Mouse (Mus musculus) G1E (cell line): Measurements from ENCODE around the gene Apobec3.

Experiments used
- CTCF ChIP-seq: IDR thresholded peaks from 2 replicates; pipeline ENCODE4 v1.5.1; 2012; ENCODE audit warnings: low read depth, low read length, inconsistent platforms, mixed read lengths
- GATA1 ChIP-seq: IDR thresholded peaks from 2 replicates; pipeline ENCODE4 v1.6.1; 2012; ENCODE audit warnings: borderline replicate concordance, low read length, inconsistent platforms, mixed read lengths
- GATA2 ChIP-seq: IDR thresholded peaks from 2 replicates; pipeline ENCODE4 v1.6.1; 2012; ENCODE audit warnings: low read depth, low read length, inconsistent platforms, borderline replicate concordance
- POLR2AphosphoS5 ChIP-seq: IDR thresholded peaks from 2 replicates; pipeline ENCODE4 v1.6.1; 2012; ENCODE audit warnings: low read depth, low read length, inconsistent platforms; ENCODE audit not compliant: insufficient replicate concordance
- TAL1 ChIP-seq: conservative IDR thresholded peaks from 2 replicates; pipeline ENCODE4 v1.6.1; 2012; ENCODE audit warnings: low read depth, low read length, inconsistent platforms, mixed read lengths

GRCm38 (mm10) chr15:79942541-79942940 is 51.1 kb downstream of the Apobec3 start:
- no peak for TF ChIP-seq GATA1
- no peak for TF ChIP-seq CTCF
- TF ChIP-seq POLR2AphosphoS5, result no peak
- no peak for TF ChIP-seq TAL1
- no peak for TF ChIP-seq GATA2
